Mouse (Mus musculus) neural tube, embryonic 14.5 days (tissue): ENCODE measurements around the gene Olfr1024. TPM values are rescaled to one million over a fixed set of nuclear protein-coding genes. Genes with fewer than 3 reads are reported as not detected.

ENCODE experiments used
- ATAC-seq: fragments of 200-750 bp; cut with Nextera tagmentation; 2 replicates; pipeline ENCODE4 v1.8.0; 2017; ENCODE audit warnings: low read depth, mild to moderate bottlenecking, moderate TSS enrichment, moderate library complexity
- H3K27ac ChIP-seq: fragments of 300-500 bp; sonication (generic); 2 replicates; pipeline ENCODE4 v1.5.1; 2014; ENCODE audit warnings: low read depth, mild to moderate bottlenecking, control low read depth, low read length, moderate library complexity, mixed read lengths
- H3K27me3 ChIP-seq: fragments of 300-500 bp; sonication (generic); 2 replicates; pipeline ENCODE4 v1.6.1; 2014; ENCODE audit warnings: low read length; ENCODE audit not compliant: control insufficient read depth, insufficient read depth
- H3K36me3 ChIP-seq: fragments of 300-500 bp; sonication (generic); 2 replicates; pipeline ENCODE4 v1.6.1; 2014; ENCODE audit warnings: low read length, mixed read lengths; ENCODE audit not compliant: control insufficient read depth, insufficient read depth
- H3K4me1 ChIP-seq: fragments of 300-500 bp; sonication (generic); 2 replicates; pipeline ENCODE4 v1.6.1; 2014; ENCODE audit warnings: low read length; ENCODE audit not compliant: control insufficient read depth, insufficient read depth
- H3K4me2 ChIP-seq: fragments of 300-500 bp; sonication (generic); 2 replicates; pipeline ENCODE4 v1.6.1; 2014; ENCODE audit warnings: mild to moderate bottlenecking, low read depth, low read length, control low read depth
- H3K4me3 ChIP-seq: fragments of 300-500 bp; sonication (generic); 2 replicates; pipeline ENCODE4 v1.5.1; 2014; ENCODE audit warnings: low read depth, low read length, control low read depth, mixed read lengths
- H3K9ac ChIP-seq: fragments of 300-500 bp; sonication (generic); replicated peaks from 2 replicates; pipeline ENCODE4 v1.6.1; 2014; ENCODE audit warnings: low read depth, mild to moderate bottlenecking, control low read depth, low read length, mixed read lengths
- H3K9me3 ChIP-seq: fragments of 300-500 bp; sonication (generic); 2 replicates; pipeline ENCODE4 v1.6.1; 2016; ENCODE audit warnings: low read length; ENCODE audit not compliant: control insufficient read depth
- WGBS: fragments of 180-500 bp; shearing (Covaris S2); extraction: QIAGEN DNeasy Blood & Tissue Kit; methylation state at CpG from one replicate; pipeline ENCODE4 v1.1.7; 2014; 5-methylcytosine and 5-hydroxymethylcytosine counted together
- polyA plus RNA-seq: library from polyadenylated mRNA; unstranded; fragments of >200 nt; fragmentation: Nextera tagmentation; extraction: Ambion mirVana; gene quantifications from 2 replicates; pipeline ENCODE4 v1.2.1, GENCODE M21; 2014

Olfr1024 gene
- polyA plus RNA-seq: not detected in 2 replicates

DNA sequence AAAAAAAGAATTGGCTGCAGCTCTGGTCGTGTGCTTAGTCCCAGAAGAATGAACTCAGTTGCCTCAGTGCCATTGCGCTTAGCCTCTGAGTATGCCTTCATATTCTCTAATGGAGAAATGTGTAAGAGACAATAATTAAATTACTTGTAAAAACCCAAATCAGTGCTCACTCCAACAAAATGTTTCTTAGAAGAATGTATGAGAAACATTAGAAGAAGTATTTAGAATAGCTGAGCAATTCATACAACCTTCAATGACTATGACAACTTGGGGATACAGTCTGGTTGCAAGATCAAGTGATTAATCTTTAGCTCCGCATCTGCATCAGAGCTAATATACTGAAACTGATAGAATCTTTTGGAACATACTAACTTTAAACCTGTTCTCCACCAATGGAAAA is at the start of gene Olfr1024:
Gene Olfr1024, minus strand, starts transcription at position 101 of the 400 bp plus-strand sequence.
- WGBS: 86% methylated on average over 3 of the region's 3 CpGs
- H3K9me3 ChIP-seq: no peaks in the 10 kb centered on the region
- H3K4me3 ChIP-seq: no peak within 1 kb of the TSS
- no peaks in the 10 kb centered on the region for H3K27me3 ChIP-seq
- H3K4me2 ChIP-seq: no peak within 1 kb of the TSS
- H3K4me1 ChIP-seq: no peaks in the 10 kb centered on the region
- no peak within 1 kb of the TSS for H3K27ac ChIP-seq
- no peak for ATAC-seq
- no peaks in the 10 kb centered on the region for H3K36me3 ChIP-seq
- H3K9ac ChIP-seq: no peak within 1 kb of the TSS

DNA sequence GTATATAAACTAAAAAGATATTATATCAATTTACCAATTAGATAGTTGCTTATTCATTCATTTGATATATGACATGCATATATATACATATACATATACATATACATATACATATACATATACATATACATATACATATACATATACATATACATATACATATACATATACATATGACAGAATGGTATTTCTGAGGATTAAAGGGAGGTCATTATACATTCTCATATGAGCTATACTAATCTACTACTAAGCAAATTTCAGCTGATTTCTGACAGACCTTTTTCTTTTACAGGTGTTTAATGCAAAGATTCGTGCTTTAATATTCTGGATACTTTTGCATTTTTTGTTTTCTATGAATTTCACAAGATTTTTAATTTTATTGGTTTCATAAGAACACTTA is 45.3 kb upstream of the Olfr1024 start, which contains the start of gene Olfr1028:
Gene Olfr1028, plus strand, starts transcription at position 301 of the 400 bp plus-strand sequence.
- no peaks in the 10 kb centered on the region for H3K27me3 ChIP-seq
- H3K36me3 ChIP-seq: no peaks in the 10 kb centered on the region
- no peak within 1 kb of the TSS for H3K27ac ChIP-seq
- no peaks in the 10 kb centered on the region for H3K9me3 ChIP-seq
- no peak within 1 kb of the TSS for H3K9ac ChIP-seq
- WGBS: 71% methylated on average over 1 of the region's 1 CpGs
- ATAC-seq: no peak
- no peak within 1 kb of the TSS for H3K4me3 ChIP-seq
- H3K4me1 ChIP-seq: no peaks in the 10 kb centered on the region
- no peak within 1 kb of the TSS for H3K4me2 ChIP-seq

DNA sequence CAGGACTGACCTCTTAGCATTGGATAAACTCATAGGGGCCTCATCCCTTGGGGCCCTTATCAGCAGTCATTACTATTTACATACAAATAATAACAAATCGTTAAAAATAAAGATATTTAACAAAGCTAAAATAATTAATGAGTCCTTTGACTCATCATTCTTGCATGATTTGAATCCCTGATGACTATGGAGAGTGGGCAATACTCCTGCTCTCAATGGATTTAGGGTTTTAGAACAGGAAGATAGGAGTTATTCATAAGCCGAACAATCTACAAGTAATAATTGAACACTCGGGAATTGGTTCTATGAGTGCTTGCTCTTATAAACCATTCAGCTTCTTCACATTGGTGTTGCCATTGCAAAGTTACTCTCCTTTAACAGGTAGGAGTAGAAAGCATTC is 16.4 kb upstream of the Olfr1024 start, which contains the start of gene Olfr1026:
Gene Olfr1026, plus strand, starts transcription at position 301 of the 400 bp plus-strand sequence.
- no peaks in the 10 kb centered on the region for H3K9me3 ChIP-seq
- no peaks in the 10 kb centered on the region for H3K36me3 ChIP-seq
- H3K27ac ChIP-seq: no peak within 1 kb of the TSS
- no peak within 1 kb of the TSS for H3K9ac ChIP-seq
- H3K27me3 ChIP-seq: no peaks in the 10 kb centered on the region
- H3K4me3 ChIP-seq: no peak within 1 kb of the TSS
- H3K4me1 ChIP-seq: no peaks in the 10 kb centered on the region
- no peak for ATAC-seq
- WGBS: 89% methylated on average over 3 of the region's 3 CpGs
- no peak within 1 kb of the TSS for H3K4me2 ChIP-seq

DNA sequence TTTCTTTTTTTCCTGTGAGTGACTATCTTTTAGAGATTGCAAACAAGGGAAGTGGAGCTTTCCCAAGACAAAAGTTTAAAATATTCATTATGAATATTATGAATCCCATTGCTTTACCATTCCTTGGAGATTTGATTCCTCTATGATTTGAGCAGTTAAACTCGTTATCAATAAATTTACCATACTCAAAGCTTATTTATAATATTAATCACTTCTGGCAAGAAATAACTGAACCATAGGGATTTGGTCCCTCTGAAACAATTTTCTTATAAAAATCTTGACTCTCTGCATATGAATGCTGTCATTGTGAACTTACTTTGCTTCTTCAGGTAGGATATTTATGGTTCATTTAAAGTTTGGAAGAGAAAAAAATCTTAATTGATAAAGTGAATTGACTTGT is 10.0 kb upstream of the Olfr1024 start, which contains the start of gene Olfr1025-ps1:
Gene Olfr1025-ps1, plus strand, starts transcription at position 301 of the 400 bp plus-strand sequence.
- H3K9me3 ChIP-seq: no peaks in the 10 kb centered on the region
- H3K4me1 ChIP-seq: no peaks in the 10 kb centered on the region
- H3K27ac ChIP-seq: no peak within 1 kb of the TSS
- WGBS: 59% methylated on average over 1 of the region's 1 CpGs
- H3K9ac ChIP-seq: no peak within 1 kb of the TSS
- no peak within 1 kb of the TSS for H3K4me2 ChIP-seq
- no peak within 1 kb of the TSS for H3K4me3 ChIP-seq
- ATAC-seq: no peak
- H3K27me3 ChIP-seq: no peaks in the 10 kb centered on the region
- H3K36me3 ChIP-seq: no peaks in the 10 kb centered on the region

DNA sequence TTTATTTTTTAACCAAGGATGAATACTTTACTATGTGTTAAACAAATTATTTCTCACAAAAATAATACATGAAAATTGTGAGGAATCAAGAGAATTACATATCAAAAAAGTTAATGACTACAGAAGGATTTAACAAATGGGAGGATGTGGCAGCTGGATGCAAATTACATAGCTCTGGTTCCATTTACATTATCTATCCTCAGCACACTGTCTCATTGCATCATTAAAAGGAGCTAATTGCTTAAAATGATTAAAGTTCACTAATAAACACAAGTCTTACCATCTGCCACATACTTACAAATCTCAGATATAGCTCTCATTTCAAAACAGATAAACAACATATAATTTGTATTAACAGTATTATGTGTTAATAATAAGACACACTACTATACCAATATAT is 8.3 kb upstream of the Olfr1024 start:
- H3K9me3 ChIP-seq: no peaks in the 10 kb centered on the region
- H3K4me1 ChIP-seq: no peaks in the 10 kb centered on the region
- H3K27me3 ChIP-seq: no peaks in the 10 kb centered on the region
- ATAC-seq: no peak
- no peak overlapping the region for H3K27ac ChIP-seq
- H3K4me2 ChIP-seq: no peak overlapping the region
- no peaks in the 10 kb centered on the region for H3K36me3 ChIP-seq
- no peak overlapping the region for H3K9ac ChIP-seq
- no peak overlapping the region for H3K4me3 ChIP-seq

DNA sequence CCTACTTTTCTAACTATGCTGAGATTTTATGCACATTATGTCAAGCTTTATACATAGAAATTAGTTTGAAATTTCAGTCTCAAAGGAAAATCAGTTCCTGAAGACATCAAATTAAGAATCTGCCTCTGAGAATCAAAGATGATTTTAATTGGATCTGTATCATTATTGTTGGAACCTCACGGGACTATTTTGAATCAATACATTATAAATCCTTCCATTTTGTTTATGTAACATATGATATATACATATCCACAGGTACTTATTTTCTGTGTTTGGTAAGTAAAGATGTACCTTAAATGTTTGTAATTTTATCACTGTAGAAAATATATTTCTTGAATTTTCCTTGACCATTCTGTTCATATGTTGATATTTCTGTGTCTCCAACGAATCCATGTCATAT is 19.5 kb downstream of the Olfr1024 start, which contains the start of gene Olfr1023:
Gene Olfr1023, plus strand, starts transcription at position 301 of the 400 bp plus-strand sequence.
- Histone ChIP-seq H3K4me1 (no peaks in the 10 kb centered on the region), H3K4me3 (no peak within 1 kb of the TSS), H3K27me3 (no peaks in the 10 kb centered on the region), H3K27ac (no peak within 1 kb of the TSS), H3K9ac (no peak within 1 kb of the TSS), H3K9me3 (no peaks in the 10 kb centered on the region), H3K4me2 (no peak within 1 kb of the TSS), H3K36me3 (no peaks in the 10 kb centered on the region)
- no peak for ATAC-seq
- WGBS: 72% methylated on average over 2 of the region's 2 CpGs

DNA sequence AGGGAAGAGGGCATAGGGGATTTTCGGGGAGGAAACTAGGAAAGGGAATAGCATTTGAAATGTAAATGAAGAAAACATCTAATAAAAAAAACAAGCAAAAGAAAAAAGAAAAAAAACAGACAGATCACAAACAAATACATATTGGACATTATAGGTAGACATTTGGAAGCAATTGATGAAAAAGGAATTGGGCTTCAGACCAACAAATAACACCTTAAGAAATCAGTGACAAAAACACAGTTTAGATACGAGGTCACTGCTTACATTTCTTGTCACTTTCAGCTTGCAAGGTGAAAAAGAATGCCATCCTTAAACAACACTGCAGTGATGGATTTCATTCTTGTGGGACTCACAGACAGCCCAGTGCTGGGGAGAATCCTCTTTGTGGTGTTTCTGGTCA is 36.6 kb downstream of the Olfr1024 start, which contains the start of gene Olfr1022:
Gene Olfr1022, plus strand, starts transcription at position 301 of the 400 bp plus-strand sequence.
- Histone ChIP-seq H3K9me3 (no peaks in the 10 kb centered on the region), H3K36me3 (no peaks in the 10 kb centered on the region), H3K4me2 (no peak within 1 kb of the TSS), H3K9ac (no peak within 1 kb of the TSS), H3K27ac (no peak within 1 kb of the TSS), H3K4me3 (no peak within 1 kb of the TSS), H3K27me3 (no peaks in the 10 kb centered on the region), H3K4me1 (no peaks in the 10 kb centered on the region)
- 72% methylated on average over 2 of the region's 2 CpGs for WGBS
- ATAC-seq: no peak

Other genes with a start within 250 kb of the Olfr1024 start
- not detected in 2 replicates for gene Olfr154, start 240.6 kb downstream of the Olfr1024 start, polyA plus RNA-seq
- not detected in 2 replicates for gene Olfr1006, start 226.3 kb downstream of the Olfr1024 start, polyA plus RNA-seq
- not detected in 2 replicates for gene Olfr1008, start 215.6 kb downstream of the Olfr1024 start, polyA plus RNA-seq
- gene Olfr1009, start 189.6 kb downstream of the Olfr1024 start, polyA plus RNA-seq: not detected in 2 replicates
- not detected in 2 replicates for gene Olfr1012, start 142.3 kb downstream of the Olfr1024 start, polyA plus RNA-seq
- gene Olfr1013, start 138.0 kb downstream of the Olfr1024 start, polyA plus RNA-seq: not detected in 2 replicates
- not detected in 2 replicates for gene Olfr1014, start 132.3 kb downstream of the Olfr1024 start, polyA plus RNA-seq
- gene Olfr1015, start 123.0 kb downstream of the Olfr1024 start, polyA plus RNA-seq: not detected in 2 replicates
- gene Olfr1016, start 102.5 kb downstream of the Olfr1024 start, polyA plus RNA-seq: not detected in 2 replicates
- gene Olfr1018, start 86.6 kb downstream of the Olfr1024 start, polyA plus RNA-seq: not detected in 2 replicates
- gene Olfr1019, start 59.6 kb downstream of the Olfr1024 start, polyA plus RNA-seq: not detected in 2 replicates
- gene Olfr1020, start 58.0 kb downstream of the Olfr1024 start, polyA plus RNA-seq: not detected in 2 replicates
- not detected in 2 replicates for gene Olfr1022, start 36.5 kb downstream of the Olfr1024 start, polyA plus RNA-seq
- gene Olfr1023, start 19.4 kb downstream of the Olfr1024 start, polyA plus RNA-seq: not detected in 2 replicates
- gene Olfr1025-ps1, start 10.1 kb upstream of the Olfr1024 start, polyA plus RNA-seq: not detected in 2 replicates
- gene Olfr1026, start 16.5 kb upstream of the Olfr1024 start, polyA plus RNA-seq: not detected in 2 replicates
- gene Olfr1028, start 45.4 kb upstream of the Olfr1024 start, polyA plus RNA-seq: not detected in 2 replicates
- gene Olfr1029, start 68.8 kb upstream of the Olfr1024 start, polyA plus RNA-seq: not detected in 2 replicates
- not detected in 2 replicates for gene Olfr1030, start 74.2 kb upstream of the Olfr1024 start, polyA plus RNA-seq
- gene Olfr1031, start 85.3 kb upstream of the Olfr1024 start, polyA plus RNA-seq: not detected in 2 replicates
- not detected in 2 replicates for gene Olfr1032, start 100.5 kb upstream of the Olfr1024 start, polyA plus RNA-seq
- gene Olfr1033, start 115.6 kb upstream of the Olfr1024 start, polyA plus RNA-seq: not detected in 2 replicates
- gene Olfr1034, start 140.8 kb upstream of the Olfr1024 start, polyA plus RNA-seq: not detected in 2 replicates
- gene Olfr1036, start 168.9 kb upstream of the Olfr1024 start, polyA plus RNA-seq: not detected in 2 replicates
- gene Olfr1037, start 182.3 kb upstream of the Olfr1024 start, polyA plus RNA-seq: not detected in 2 replicates
- not detected in 2 replicates for gene Olfr1039, start 230.9 kb upstream of the Olfr1024 start, polyA plus RNA-seq
- gene Olfr1040, start 241.7 kb upstream of the Olfr1024 start, polyA plus RNA-seq: not detected in 2 replicates